Mouse (Mus musculus) cerebral cortex, adult 2 months (tissue): ENCODE measurements around the gene Hes3.

Experiments
- WGBS: fragments of 180-500 bp; shearing (Covaris S2); methylation state at CpG from one replicate; pipeline ENCODE4 v1.1.7; 2018; 5-methylcytosine and 5-hydroxymethylcytosine counted together

The Hes3 gene

GRCm38 (mm10) chr4:152291562-152291961, at the start of gene Hes3:
Hes3 (minus strand) TSS chr4:152291662.
- WGBS, result 38% methylated on average over 6 of the region's 6 CpGs

- whole genome bisulfite sequencing, result 39% methylated on average over 15 of the region's 15 CpGs
These were observed 49.3 kb upstream of the Hes3 start for GRCm38 (mm10) chr4:152340584-152341284.

GRCm38 (mm10) chr4:152339293-152339790, 47.9 kb upstream of the Hes3 start:
- WGBS, result 3% methylated on average over 26 of the region's 26 CpGs

GRCm38 (mm10) chr4:152338419-152339292, 47.2 kb upstream of the Hes3 start, which contains the start of gene Chd5:
Chd5 (plus strand) TSS chr4:152338651.
- under 1% methylated on average over 83 of the region's 120 CpGs for WGBS

- WGBS, result 40% methylated on average over 6 of the region's 6 CpGs
These were observed 46.3 kb upstream of the Hes3 start for GRCm38 (mm10) chr4:152337772-152338171.

GRCm38 (mm10) chr4:152333587-152333986, 42.1 kb upstream of the Hes3 start:
- WGBS, result 88% methylated on average over 12 of the region's 12 CpGs

DNA sequence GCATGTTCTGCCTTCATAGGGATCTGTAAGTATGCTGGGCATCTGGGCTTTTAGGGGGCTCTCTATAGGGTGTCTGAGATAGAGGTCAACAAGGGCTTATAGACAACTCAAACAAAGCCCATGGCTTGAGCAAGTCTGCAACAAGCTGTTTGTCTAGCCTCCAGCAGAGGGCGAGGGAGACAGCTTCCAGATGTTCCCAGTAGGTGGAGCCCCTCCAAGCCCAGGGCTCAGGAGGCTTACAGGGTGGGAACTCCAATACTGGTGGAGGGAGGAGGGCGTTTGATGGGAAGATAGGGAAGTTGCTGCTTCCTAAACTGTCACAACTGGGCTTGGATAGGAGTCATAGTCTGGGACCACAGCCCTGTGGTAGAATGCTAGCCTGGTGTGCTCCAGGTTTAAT, 41.5 kb upstream of the Hes3 start:
- 4% methylated on average over 2 of the region's 2 CpGs for WGBS

DNA sequence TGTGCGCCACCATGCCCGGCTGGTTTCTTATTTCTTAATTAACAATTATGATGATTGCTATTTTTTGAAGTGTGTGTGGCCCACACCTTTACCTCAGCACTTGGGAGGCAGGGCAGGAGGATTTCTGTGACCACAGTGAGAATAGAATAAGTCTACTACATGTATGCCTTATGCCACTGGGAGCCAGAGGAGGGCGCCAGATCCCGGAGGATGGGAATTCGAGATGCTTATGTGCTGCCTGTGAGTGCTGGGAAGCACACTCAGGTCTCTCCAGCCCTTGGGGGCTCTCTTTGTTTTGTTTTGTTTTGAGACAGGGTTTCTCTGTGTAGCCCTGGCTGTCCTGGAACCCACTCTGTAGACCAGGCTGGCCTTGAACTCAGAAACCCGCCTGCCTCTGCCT, 37.2 kb upstream of the Hes3 start:
- 70% methylated on average over 6 of the region's 6 CpGs for WGBS

DNA sequence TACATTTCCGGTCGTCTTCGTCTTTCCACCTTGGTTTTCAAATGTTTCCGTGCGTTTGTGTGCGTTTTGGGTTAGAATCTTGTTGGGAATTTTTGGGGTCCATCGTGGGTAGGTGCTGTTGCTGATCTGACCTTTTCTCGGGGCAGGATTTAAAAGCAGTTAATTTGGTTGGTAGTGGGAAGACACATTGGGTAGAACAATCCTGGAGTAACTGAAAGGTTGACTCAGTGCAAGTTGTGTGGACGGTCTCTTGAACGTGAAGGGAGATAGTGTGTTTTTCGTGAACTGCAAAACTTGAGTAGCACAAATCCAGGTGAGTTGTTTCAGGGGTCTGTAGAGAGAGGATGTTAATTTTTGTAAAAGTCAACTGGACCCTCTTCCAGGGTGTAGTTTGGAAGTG, 35.1 kb upstream of the Hes3 start:
- 2% methylated on average over 11 of the region's 11 CpGs for WGBS

- WGBS, result under 1% methylated on average over 70 of the region's 70 CpGs
These were observed 34.3 kb upstream of the Hes3 start, which contains the start of gene Rpl22 for GRCm38 (mm10) chr4:152325574-152326411. Rpl22 (plus strand) TSS chr4:152325742.

DNA sequence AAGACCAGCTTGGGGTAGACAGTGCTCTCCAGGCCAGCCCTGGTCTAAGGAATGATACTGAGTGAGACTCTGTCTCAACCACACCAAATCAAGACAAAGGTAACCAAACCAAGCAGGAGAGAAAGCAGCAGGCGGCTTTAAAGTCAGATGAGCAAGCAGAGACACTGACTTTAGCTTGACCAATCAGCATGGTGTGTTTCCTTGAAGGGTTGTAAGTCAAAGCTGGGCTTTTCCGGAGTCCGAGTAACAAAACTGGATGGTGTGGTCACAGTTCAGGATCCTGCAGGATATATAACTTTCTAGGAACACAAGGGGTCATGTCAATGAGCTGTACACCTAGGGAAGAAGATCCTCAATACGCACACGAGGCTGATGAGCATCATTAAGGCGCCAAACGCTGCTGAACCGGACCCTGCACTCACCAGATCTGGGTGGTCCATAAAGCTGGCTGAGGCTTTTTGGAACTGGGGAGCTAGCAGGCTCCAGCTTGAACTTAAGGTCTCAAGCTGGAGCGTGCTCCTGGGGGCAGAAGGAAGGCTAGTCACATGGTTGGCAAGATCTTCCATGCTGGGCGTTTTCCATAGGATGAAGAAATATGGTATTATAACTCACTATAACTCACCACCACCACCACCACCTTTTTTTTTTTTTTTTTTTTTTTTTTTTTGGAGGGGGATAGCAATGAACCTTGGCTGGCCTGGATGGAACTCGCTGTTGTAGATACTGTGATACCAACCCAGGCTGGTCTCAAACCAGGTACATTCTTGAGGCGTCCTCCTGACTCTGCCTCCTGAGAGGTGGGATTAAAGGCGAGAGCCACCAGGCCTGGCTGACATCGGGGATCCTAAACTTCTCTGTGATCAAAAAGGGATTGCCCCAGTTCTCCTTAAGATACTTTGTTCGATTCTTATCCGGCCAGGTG, 33.4 kb upstream of the Hes3 start:
- WGBS, result 50% methylated on average over 16 of the region's 16 CpGs

- 62% methylated on average over 5 of the region's 5 CpGs for WGBS
These were observed 30.0 kb upstream of the Hes3 start for GRCm38 (mm10) chr4:152321464-152321863.

- 7% methylated on average over 26 of the region's 26 CpGs for WGBS
These were observed 27.2 kb upstream of the Hes3 start, which contains the start of gene Rnf207 for GRCm38 (mm10) chr4:152318517-152319234. Rnf207 (minus strand) TSS chr4:152318993.

- 71% methylated on average over 6 of the region's 6 CpGs for WGBS
These were observed 26.2 kb upstream of the Hes3 start for GRCm38 (mm10) chr4:152317631-152318033.

DNA sequence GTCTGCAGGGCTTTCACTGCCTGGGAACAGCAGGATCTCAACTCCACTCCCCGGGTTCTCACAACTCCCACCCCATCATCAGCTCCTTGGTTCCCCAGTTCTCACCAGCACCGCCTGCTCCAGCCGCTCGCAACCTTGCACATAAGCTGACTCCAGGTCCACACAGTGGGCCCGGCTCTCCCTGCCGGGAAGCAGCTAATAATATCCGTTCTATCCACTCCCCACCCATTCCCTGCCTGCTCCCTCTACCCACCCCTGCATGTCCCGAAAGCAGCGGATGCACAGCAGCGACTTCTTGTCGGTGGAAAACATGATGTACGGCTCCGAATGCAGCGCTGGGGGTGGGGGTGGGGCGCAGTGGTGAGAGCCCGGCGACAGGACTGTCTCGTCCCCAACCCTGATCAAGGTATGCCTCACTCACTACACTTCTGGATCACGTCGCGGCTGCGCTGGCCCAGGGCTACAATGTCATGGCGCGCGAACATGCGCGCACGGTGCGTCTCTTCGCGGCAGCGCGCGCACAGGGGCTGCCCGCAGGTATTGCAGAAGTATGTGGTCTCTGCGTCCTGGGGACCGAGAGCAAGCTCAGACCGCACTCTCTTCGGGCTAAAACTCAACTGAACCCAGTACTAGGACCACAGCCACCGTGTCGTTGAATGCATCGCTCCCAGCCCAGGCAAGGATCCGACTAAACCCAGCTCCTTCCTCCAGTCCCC, 24.2 kb upstream of the Hes3 start:
- WGBS, result 2% methylated on average over 43 of the region's 43 CpGs

DNA sequence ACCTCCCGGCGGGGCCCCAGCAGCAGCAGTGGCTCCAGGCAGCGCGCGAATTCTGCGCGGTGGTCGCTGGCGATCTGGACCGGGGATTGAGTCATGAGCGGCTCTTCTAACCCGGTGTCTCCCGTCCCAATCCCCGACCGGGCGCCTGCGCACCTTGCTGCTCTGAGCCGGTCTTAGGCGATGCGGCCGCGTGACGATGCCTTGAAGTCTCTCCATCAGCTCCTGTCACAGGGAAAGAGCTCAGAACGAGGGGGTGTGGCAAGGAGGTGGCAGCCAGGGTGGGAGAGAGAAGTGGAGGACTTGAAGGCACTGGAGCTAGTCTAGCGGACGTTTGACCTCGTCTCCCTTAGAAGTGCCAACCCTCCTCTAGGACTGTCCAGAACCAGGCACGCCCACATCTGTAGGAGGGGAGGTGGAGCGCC, 21.8 kb upstream of the Hes3 start:
- under 1% methylated on average over 29 of the region's 29 CpGs for WGBS

- WGBS, result 13% methylated on average over 14 of the region's 14 CpGs
These were observed 20.7 kb upstream of the Hes3 start for GRCm38 (mm10) chr4:152312186-152312585.

DNA sequence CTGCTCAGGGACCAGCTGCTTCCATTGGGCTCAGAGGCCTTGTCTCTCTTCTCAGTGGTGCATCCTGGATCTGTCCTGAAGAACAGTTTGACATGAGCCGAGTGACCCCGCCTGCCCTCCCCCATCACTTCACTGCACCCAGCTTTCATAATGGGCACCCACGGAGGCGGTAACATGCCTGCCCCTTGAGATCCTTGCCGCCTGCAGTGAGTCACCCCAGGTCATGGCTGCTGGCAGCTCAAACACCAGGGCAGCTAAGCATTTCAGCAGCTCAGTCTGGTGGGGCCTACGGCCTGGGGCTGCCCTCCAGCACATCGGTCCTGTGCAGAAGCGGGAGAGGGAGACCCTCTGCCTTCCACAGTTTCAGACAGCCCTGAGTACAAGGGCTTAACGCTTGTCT, 16.1 kb upstream of the Hes3 start:
- 89% methylated on average over 9 of the region's 9 CpGs for WGBS

- 73% methylated on average over 6 of the region's 6 CpGs for WGBS
These were observed 14.5 kb upstream of the Hes3 start for GRCm38 (mm10) chr4:152305991-152306390.
